Mouse (Mus musculus) megakaryocyte, embryonic 14.5 days (primary cell): ENCODE results near the gene Gsta4. TPM values are rescaled to one million over a fixed set of nuclear protein-coding genes. Genes with fewer than 3 reads are reported as not detected.
"Not testable (repeated sequence)": the region's sequence is repeated elsewhere in the genome, so short reads cannot be mapped to it uniquely, and the experiment has no call there.

Experiments used
- H3K27me3 ChIP-seq: replicated peaks from 2 replicates; pipeline ENCODE3; 2012; ENCODE audit warnings: inconsistent platforms
- H3K36me3 ChIP-seq: replicated peaks from 2 replicates; pipeline ENCODE3; 2012; ENCODE audit warnings: low read length, inconsistent platforms, mixed read lengths
- H3K4me1 ChIP-seq: 2 replicates; pipeline ENCODE4 v1.6.1; 2012; ENCODE audit warnings: inconsistent platforms
- H3K4me3 ChIP-seq: replicated peaks from 2 replicates; pipeline ENCODE3; 2012; ENCODE audit warnings: moderate library complexity, mild to moderate bottlenecking, inconsistent platforms
- H3K9me3 ChIP-seq: 2 replicates; pipeline ENCODE4 v1.6.1; 2012; ENCODE audit warnings: inconsistent platforms
- FLI1 ChIP-seq: IDR thresholded peaks from 2 replicates; pipeline ENCODE4 v1.6.1; 2012; ENCODE audit warnings: low read length, inconsistent platforms, mixed read lengths
- GATA1 ChIP-seq: IDR thresholded peaks from 3 replicates; pipeline ENCODE4 v1.6.1; 2012; ENCODE audit warnings: mixed read lengths, low read length, inconsistent platforms, borderline replicate concordance
- polyA plus RNA-seq: library from polyadenylated mRNA; stranded (reverse); fragments of >175 nt; gene quantifications from 2 replicates; pipeline ENCODE4 v1.2.3, GENCODE M21; 2012; ENCODE audit warnings: low replicate concordance; ENCODE audit not compliant: insufficient read depth

Gsta4 gene
- polyA plus RNA-seq = 0.09 TPM in 1 of 2 replicates, not detected in the other

DNA sequence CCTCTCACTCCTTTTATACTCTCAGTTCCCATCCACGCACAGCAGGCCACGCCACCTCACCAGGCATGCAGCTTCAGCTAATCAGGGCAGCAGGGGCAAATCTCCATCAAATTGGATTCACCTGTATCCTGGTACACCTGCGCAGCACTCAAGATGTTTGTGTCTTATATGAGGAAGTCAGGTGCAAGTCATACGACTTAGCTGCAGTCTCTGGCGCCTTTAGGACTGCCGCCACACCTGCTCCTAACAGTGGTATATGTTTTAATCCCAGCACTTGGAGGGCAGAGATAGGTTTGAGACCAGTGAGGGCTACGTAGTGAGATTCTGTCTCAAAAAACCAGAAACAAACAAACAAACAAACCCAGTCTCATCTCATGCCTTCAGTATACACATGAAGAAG, at the start of gene Gsta4:
TSS of gene Gsta4 (plus strand) at position 301 of the 400 bp plus-strand sequence.
- H3K4me1 ChIP-seq, H3K9me3 ChIP-seq, H3K36me3 ChIP-seq, H3K4me3 ChIP-seq, H3K27me3 ChIP-seq: not testable (repeated sequence)

DNA sequence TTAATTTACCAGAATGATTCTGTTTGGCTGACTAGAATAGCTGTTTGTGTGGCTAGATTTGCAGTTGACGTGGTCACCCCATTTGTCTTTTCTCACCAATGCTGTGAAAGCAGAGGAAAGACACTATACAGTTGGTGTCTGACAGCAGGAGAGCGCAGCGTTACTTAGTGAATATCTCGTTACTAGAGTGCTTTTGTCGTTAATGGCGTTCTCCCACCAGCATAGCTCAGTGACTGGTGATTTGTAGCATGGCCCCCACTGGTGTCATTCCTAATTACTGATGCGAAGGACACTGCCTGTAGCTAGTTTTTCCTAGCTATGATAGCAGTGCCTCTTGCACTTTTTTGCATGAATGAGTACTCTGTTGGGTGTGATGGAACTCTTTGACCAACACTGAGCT, 46.9 kb upstream of the Gsta4 start:
- Histone ChIP-seq H3K4me1 (peaks cover 51% of the 10 kb centered on the region), H3K9me3 (no peaks in the 10 kb centered on the region), H3K36me3 (peaks cover 89% of the 10 kb centered on the region), H3K27me3 (no peaks in the 10 kb centered on the region), H3K4me3 (no peak overlapping the region)
- TF ChIP-seq FLI1 = no peak
- TF ChIP-seq GATA1 = no peak

DNA sequence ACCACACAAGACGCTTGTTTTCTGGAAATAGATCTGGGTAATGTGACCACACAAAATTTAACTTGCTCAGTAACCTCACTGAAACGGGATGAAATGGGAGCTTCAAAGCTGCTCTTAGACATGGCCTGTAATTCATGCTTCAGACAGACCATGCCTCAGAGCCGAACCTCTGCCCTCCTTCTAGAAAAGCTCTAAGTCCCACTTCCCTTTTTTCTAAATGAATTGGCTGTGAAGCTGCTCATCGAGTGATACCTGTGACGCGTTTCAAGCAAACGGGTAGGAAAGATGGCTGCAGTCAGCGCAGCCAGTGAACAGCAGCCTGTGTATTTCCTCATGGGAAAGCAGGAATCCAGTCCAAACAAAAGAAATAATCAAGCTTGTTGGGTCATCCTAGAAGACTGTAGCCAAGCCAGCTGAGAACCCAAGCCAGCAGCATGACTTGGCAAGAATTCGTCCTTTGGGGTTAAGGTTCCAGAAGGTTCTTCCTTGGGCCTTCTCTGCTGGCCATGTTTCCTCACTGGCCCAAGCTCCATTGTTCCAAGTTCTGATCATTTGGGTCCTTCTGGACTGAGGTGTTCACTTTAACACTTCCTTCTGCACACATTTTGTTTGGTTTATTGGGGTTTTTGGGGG, 44.4 kb upstream of the Gsta4 start:
- no peak overlapping the region for H3K4me3 ChIP-seq
- no peak for TF ChIP-seq FLI1
- TF ChIP-seq GATA1 = no peak
- no peaks in the 10 kb centered on the region for H3K27me3 ChIP-seq
- H3K36me3 ChIP-seq = peaks cover 86% of the 10 kb centered on the region
- H3K9me3 ChIP-seq = peaks cover 9% of the 10 kb centered on the region
- peaks cover 44% of the 10 kb centered on the region for H3K4me1 ChIP-seq

DNA sequence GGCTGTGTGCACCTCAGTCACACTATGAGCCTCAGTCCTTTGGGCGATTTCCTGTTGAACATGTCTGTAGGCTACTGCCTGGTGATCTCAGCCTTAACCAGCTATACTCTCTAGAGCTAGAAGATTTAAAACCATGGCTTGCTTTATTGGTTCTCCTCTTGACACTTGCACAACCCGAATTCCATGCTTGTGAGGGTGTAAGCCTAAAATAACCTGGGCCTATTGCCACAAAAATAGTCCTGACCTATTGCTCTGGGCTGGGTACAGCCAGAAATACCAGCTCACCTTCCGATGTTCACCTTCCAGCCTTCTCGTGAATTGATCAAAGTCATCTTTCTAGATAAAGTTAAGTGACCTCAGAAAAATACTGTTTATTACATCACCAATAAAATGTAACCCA, 43.1 kb upstream of the Gsta4 start:
- Histone ChIP-seq H3K27me3 (no peaks in the 10 kb centered on the region), H3K4me1 (peaks cover 34% of the 10 kb centered on the region), H3K4me3 (no peak overlapping the region), H3K9me3 (peaks cover 9% of the 10 kb centered on the region), H3K36me3 (peaks cover 89% of the 10 kb centered on the region)
- TF ChIP-seq FLI1 (no peak), GATA1 (no peak)

DNA sequence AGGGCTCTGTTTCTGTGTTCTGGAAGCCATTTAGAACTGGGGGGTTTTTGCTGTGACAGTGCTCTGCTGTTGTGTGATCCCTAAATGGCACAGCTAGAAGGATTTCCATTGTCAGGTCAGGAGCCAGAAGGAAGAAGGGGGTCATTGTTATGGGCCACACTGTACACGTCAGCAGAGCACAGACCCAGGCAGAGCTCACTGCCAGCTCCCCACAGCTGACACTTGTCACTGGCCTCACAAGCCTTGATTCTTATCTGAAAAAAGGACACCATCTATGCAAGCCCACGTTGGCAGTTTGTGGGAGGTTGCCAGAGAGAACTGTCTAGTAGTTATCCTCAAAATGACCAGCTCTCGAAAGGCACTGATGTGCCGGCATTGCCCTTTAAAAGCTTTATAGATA, 36.5 kb upstream of the Gsta4 start:
- Histone ChIP-seq H3K4me3 (no peak overlapping the region), H3K9me3 (peaks cover 9% of the 10 kb centered on the region), H3K36me3 (peaks cover 76% of the 10 kb centered on the region), H3K27me3 (no peaks in the 10 kb centered on the region), H3K4me1 (peaks cover 9% of the 10 kb centered on the region)
- no peak for TF ChIP-seq FLI1
- no peak for TF ChIP-seq GATA1

DNA sequence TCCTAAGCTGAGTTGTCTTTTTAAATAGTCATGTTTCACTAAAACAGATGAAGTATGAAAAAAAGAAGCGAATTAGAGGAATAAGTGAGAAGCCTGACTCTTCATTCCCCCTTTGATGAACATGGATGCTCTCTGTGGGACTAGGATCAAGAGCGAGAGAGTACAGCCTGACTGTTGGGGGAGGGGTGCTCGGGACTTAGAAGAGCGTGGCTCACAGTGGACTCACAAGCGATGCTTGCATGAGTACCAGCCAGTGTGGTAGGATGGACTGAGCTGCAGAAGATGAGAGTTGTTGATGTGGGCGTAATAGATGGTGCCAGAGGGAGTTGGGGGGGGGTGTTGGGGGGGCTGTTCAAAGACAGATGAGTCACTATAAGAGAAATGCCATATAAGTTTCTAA, 35.9 kb upstream of the Gsta4 start:
- H3K4me3 ChIP-seq = no peak overlapping the region
- peaks cover 7% of the 10 kb centered on the region for H3K9me3 ChIP-seq
- TF ChIP-seq GATA1 = no peak
- no peak for TF ChIP-seq FLI1
- H3K27me3 ChIP-seq = no peaks in the 10 kb centered on the region
- H3K4me1 ChIP-seq = peaks cover 9% of the 10 kb centered on the region
- H3K36me3 ChIP-seq = peaks cover 76% of the 10 kb centered on the region

DNA sequence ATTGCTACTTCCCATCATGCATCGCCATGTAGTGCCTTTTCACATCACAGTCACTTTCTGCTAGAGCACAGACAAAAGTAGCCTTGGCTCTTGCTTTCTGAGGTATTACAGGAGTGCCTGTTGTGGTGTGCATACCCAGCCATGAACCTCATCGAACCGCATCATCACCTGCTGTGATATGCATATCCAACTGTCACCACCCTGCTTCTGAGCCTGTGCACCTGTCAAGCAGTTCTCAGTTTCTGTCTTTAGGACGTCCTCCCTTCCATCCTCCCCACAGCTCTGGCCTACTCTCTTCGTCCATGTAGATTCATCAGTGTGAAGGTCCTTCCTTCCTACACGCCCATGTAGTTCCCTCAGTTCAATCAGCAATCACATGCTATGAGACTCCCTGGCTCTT, 34.4 kb upstream of the Gsta4 start:
- Histone ChIP-seq H3K36me3 (peaks cover 74% of the 10 kb centered on the region), H3K4me1 (peaks cover 9% of the 10 kb centered on the region)
- TF ChIP-seq FLI1 (no peak), GATA1 (no peak)

DNA sequence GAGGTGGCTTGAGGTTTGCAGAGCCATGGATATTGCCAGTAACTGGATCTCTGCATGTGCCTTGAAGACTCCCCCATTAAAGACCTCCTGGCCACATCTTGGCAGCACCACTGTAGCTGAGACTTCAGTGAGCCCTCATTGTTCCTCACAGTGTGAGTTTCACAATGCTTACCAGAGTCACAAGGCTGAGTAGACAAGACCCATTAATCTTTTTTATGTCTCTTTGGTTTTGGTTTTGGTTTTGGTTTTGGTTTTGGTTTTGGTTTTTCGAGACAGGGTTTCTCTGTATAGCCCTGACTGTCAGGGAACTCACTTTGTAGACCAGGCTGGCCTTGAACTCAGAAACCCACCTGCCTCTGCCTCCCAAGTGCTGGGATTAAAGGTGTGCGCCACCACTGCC, 32.8 kb upstream of the Gsta4 start:
- not testable (repeated sequence) for H3K27me3 ChIP-seq, H3K9me3 ChIP-seq, H3K4me3 ChIP-seq
- Histone ChIP-seq H3K36me3 (peaks cover 70% of the 10 kb centered on the region), H3K4me1 (peaks cover 20% of the 10 kb centered on the region)

More for the DNA sequence above, 34.4 kb upstream of the Gsta4 start:
- no peak overlapping the region for H3K4me3 ChIP-seq
- H3K9me3 ChIP-seq = no peaks in the 10 kb centered on the region
- H3K27me3 ChIP-seq = no peaks in the 10 kb centered on the region

DNA sequence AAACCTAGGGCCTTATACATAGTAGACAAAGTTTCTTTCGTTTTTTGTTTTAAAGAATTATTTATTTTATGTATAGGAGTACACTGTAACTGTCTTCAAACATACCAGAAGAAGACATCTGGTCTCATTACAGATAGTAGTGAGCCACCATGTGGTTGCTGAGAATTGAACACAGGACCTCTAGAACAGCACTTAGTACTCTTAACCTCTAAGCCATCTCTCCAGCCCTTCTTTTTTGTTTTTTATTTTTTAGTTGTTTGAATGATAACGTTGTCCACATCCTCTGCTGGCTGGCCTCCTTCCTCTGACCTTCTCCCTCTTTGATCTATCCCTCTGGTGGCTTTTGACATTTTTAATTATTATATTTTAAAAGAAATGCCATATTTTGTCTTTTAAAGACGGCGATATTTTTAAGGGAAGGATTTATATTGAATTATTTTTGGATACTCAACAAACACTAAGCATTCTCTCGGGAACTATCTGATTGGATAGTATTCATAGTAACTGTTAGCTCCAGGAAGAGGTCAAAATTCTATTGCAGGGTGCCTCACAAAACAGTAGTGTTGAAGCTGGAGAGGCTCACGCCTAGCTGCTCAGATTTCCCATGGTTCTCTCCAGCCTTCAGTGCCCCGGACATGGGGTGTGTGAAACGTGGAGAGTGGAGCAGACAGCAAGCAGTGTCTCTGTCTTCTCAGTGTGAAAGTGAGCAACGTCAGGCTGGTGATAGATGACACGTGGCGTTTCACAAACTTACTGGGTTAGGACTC, 28.2 kb upstream of the Gsta4 start:
- Histone ChIP-seq H3K36me3 (peaks cover 83% of the 10 kb centered on the region), H3K9me3 (no peaks in the 10 kb centered on the region), H3K4me3 (no peak overlapping the region), H3K4me1 (peaks cover 14% of the 10 kb centered on the region; the same call in 1 of the 2 replicates), H3K27me3 (no peaks in the 10 kb centered on the region)
- TF ChIP-seq FLI1 (no peak), GATA1 (no peak)

DNA sequence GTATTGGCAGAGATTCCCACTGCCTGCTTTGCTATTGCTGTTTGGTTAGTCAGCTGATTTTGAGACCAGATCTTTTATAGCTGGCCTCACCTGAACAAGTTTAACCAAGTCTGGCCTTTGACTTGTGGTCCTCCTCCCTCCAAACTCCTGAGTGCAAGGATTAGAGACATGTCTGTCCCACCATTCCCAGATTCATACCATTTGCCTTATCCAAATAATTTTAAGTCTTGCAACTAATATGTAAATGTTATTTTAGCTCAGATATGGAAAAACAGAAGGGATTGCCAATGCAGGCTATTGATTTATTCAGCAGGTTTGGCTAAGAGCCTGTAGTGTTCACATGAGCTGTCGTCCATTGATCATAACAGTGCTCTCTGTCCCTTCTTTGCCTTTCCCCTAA, 25.4 kb upstream of the Gsta4 start:
- Histone ChIP-seq H3K4me1 (peaks cover 28% of the 10 kb centered on the region), H3K27me3 (no peaks in the 10 kb centered on the region), H3K4me3 (no peak overlapping the region), H3K36me3 (peaks cover 89% of the 10 kb centered on the region), H3K9me3 (no peaks in the 10 kb centered on the region)
- TF ChIP-seq FLI1 (no peak), GATA1 (no peak)

DNA sequence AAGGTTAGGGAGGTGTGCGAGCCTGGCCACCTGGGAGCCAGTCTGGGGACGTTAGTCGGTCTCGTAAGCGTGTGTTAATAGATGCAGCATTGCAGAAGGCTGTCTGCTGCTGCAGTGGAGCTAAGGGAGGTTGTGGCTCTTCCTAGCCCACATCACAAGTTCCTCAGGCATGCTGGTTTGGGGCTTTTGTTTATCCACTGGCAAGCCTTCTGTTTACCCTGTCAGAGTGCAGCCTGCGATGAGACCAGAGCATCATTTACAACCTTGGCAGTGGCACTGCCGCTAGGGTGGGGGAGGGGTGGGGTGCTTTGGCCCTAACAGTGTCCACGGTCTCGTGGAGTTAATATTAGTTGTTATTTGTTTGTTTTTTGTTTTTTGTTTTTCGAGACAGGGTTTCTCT, 19.3 kb upstream of the Gsta4 start:
- H3K4me3 ChIP-seq = no peak overlapping the region
- no peak for TF ChIP-seq FLI1
- TF ChIP-seq GATA1 = no peak
- no peaks in the 10 kb centered on the region for H3K9me3 ChIP-seq
- H3K27me3 ChIP-seq = no peaks in the 10 kb centered on the region
- H3K4me1 ChIP-seq = peaks cover 58% of the 10 kb centered on the region
- peaks cover 83% of the 10 kb centered on the region for H3K36me3 ChIP-seq
